Mouse (Mus musculus) limb, embryonic 13.5 days (tissue): ENCODE data around the gene Tuba1a. TPM values are rescaled to one million over a fixed set of nuclear protein-coding genes. Genes with fewer than 3 reads are reported as not detected.

Source experiments
- ATAC-seq: fragments of 200-750 bp; cut with Nextera tagmentation; 2 replicates; pipeline ENCODE4 v1.8.0; 2017; ENCODE audit warnings: low read depth, moderate number of reproducible peaks, moderate TSS enrichment; ENCODE audit not compliant: low FRiP score
- H3K27ac ChIP-seq: fragments of 300-500 bp; sonication (generic); 2 replicates; pipeline ENCODE4 v1.5.1; 2015; ENCODE audit warnings: inconsistent platforms, mild to moderate bottlenecking, moderate library complexity
- H3K27me3 ChIP-seq: fragments of 300-500 bp; sonication (generic); 2 replicates; pipeline ENCODE4 v1.6.1; 2015; ENCODE audit warnings: mild to moderate bottlenecking, inconsistent platforms
- H3K36me3 ChIP-seq: fragments of 300-500 bp; sonication (generic); 2 replicates; pipeline ENCODE4 v1.6.1; 2015; ENCODE audit warnings: inconsistent platforms, mild to moderate bottlenecking, moderate library complexity
- H3K4me1 ChIP-seq: fragments of 300-500 bp; sonication (generic); 2 replicates; pipeline ENCODE4 v1.6.1; 2015; ENCODE audit warnings: inconsistent platforms
- H3K4me2 ChIP-seq: fragments of 300-500 bp; sonication (generic); replicated peaks from 2 replicates; pipeline ENCODE4 v1.6.1; 2015; ENCODE audit warnings: inconsistent platforms, mild to moderate bottlenecking, moderate library complexity
- H3K4me3 ChIP-seq: fragments of 300-500 bp; sonication (generic); 2 replicates; pipeline ENCODE4 v1.5.1; 2015; ENCODE audit warnings: moderate library complexity, mild to moderate bottlenecking, inconsistent platforms
- H3K9ac ChIP-seq: fragments of 300-500 bp; sonication (generic); 2 replicates; pipeline ENCODE4 v1.6.1; 2015; ENCODE audit warnings: mild to moderate bottlenecking, inconsistent platforms
- H3K9me3 ChIP-seq: fragments of 300-500 bp; sonication (generic); 2 replicates; pipeline ENCODE4 v1.6.1; 2016; ENCODE audit warnings: inconsistent platforms
- WGBS: fragments of 180-500 bp; shearing (Covaris S2); methylation state at CpG from one replicate; pipeline ENCODE4 v1.1.7; 2015; 5-methylcytosine and 5-hydroxymethylcytosine counted together
- polyA plus RNA-seq: library from polyadenylated mRNA; unstranded; fragments of >200 nt; fragmentation: Nextera tagmentation; extraction: Ambion mirVana; gene quantifications from 2 replicates; pipeline ENCODE4 v1.2.1, GENCODE M21; 2015

Gene Tuba1a
- polyA plus RNA-seq, 1 experiment from 2014 or later, result 1,426 TPM

- no peak for ATAC-seq
- H3K27me3 ChIP-seq, result peaks cover 45% of the 10 kb centered on the region
- no peak overlapping the region for H3K4me3 ChIP-seq
- H3K4me1 ChIP-seq, result peaks cover 16% of the 10 kb centered on the region
- H3K9me3 ChIP-seq, result no peaks in the 10 kb centered on the region
- H3K27ac ChIP-seq, result no peak overlapping the region
- H3K36me3 ChIP-seq, result peaks cover 39% of the 10 kb centered on the region
- 55% methylated on average over 1 of the region's 1 CpGs for WGBS
- no peak overlapping the region for H3K4me2 ChIP-seq
- no peak overlapping the region for H3K9ac ChIP-seq
Observed at GRCm38 (mm10) chr15:98901530-98901929, 52.0 kb downstream of the Tuba1a start.

Other genes with a start within 250 kb of the Tuba1a start
- gene Ccdc65, start 245.5 kb downstream of the Tuba1a start, polyA plus RNA-seq, result 0.87 and 0.90 TPM in 2 replicates
- gene Fkbp11, start 225.5 kb downstream of the Tuba1a start, polyA plus RNA-seq, result 50.8 and 51.5 TPM in 2 replicates
- 39.1 and 41.0 TPM in 2 replicates for gene Arf3, start 190.5 kb downstream of the Tuba1a start, polyA plus RNA-seq
- 2.1 and 2.4 TPM in 2 replicates for gene Wnt10b, start 175.6 kb downstream of the Tuba1a start, polyA plus RNA-seq
- gene Wnt1, start 163.8 kb downstream of the Tuba1a start, polyA plus RNA-seq, result not detected in 2 replicates
- gene Ddn, start 144.2 kb downstream of the Tuba1a start, polyA plus RNA-seq, result 0.05 TPM in 1 of 2 replicates, not detected in the other
- 93.4 and 94.5 TPM in 2 replicates for gene Prkag1, start 122.2 kb downstream of the Tuba1a start, polyA plus RNA-seq
- gene Kmt2d, start 82.5 kb downstream of the Tuba1a start, polyA plus RNA-seq, result 14.7 and 14.9 TPM in 2 replicates
- 18.4 and 20.1 TPM in 2 replicates for gene Rhebl1, start 59.2 kb downstream of the Tuba1a start, polyA plus RNA-seq
- 0.59 and 0.80 TPM in 2 replicates for gene Dhh, start 55.2 kb downstream of the Tuba1a start, polyA plus RNA-seq
- 22.5 and 26.1 TPM in 2 replicates for gene Lmbr1l, start 35.5 kb downstream of the Tuba1a start, polyA plus RNA-seq
- 1,632 and 1,683 TPM in 2 replicates for gene Tuba1b, start 19.1 kb downstream of the Tuba1a start, polyA plus RNA-seq
- not detected in 2 replicates for gene Gm49450, start 152 bp downstream of the Tuba1a start, polyA plus RNA-seq
- gene Tuba1c, start 76.2 kb upstream of the Tuba1a start, polyA plus RNA-seq, result 143 and 149 TPM in 2 replicates
- gene Prph, start 101.5 kb upstream of the Tuba1a start, polyA plus RNA-seq, result 1.0 and 1.2 TPM in 2 replicates
- 36.2 and 37.5 TPM in 2 replicates for gene Troap, start 120.9 kb upstream of the Tuba1a start, polyA plus RNA-seq
- not detected in 2 replicates for gene C1ql4, start 134.1 kb upstream of the Tuba1a start, polyA plus RNA-seq
- gene Dnajc22, start 139.5 kb upstream of the Tuba1a start, polyA plus RNA-seq, result 0.83 and 1.0 TPM in 2 replicates
- gene Spats2, start 172.2 kb upstream of the Tuba1a start, polyA plus RNA-seq, result 50.3 and 50.5 TPM in 2 replicates